Mouse (Mus musculus): ENCODE results near the gene Cnn2. TPM values are rescaled to one million over a fixed set of nuclear protein-coding genes. Genes with fewer than 3 reads are reported as not detected.

The Cnn2 gene
- polyA plus RNA-seq, 1 experiment from 2014 or later, result 332 TPM

DNA sequence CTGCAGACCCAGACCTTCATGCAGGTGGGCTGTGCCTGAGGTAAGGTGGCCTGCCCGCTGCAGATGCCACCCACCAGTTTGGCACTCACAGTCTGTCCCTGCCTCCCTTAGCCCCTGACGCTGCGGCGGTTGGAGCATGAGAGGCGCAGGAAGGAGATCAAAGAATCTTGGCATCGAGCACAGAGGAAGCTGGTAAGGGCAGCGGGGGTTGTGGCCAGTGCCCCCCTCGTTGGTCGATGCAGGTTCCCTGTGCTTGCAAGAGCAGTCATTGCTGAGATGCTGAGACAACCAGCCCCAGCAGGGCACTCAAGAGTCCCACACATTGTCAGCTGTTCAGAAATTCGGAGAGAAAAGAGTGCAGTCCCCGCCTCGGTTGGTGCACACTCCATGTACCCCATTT, 33.8 kb downstream of the Cnn2 start:
- H3K4me3 ChIP-seq (ENCODE audit: low read length), result no peak overlapping the region
- WGBS, result 90% methylated on average over 12 of the region's 12 CpGs
- H3K4me2 ChIP-seq (replicated peaks; ENCODE audit: low read depth, low read length), result no peak overlapping the region
- no peak for ATAC-seq (ENCODE audit: low FRiP score, low TSS enrichment)
- H3K27ac ChIP-seq (ENCODE audit: low read length), result no peak overlapping the region
- no peaks in the 10 kb centered on the region for H3K9me3 ChIP-seq (ENCODE audit: low read length)
- peaks cover 16% of the 10 kb centered on the region for H3K4me1 ChIP-seq (ENCODE audit: insufficient read depth, low read length)
- H3K36me3 ChIP-seq (ENCODE audit: insufficient read depth, low read length), result no peaks in the 10 kb centered on the region
- H3K27me3 ChIP-seq (ENCODE audit: insufficient read depth, low read length), result no peaks in the 10 kb centered on the region
- no peak overlapping the region for H3K9ac ChIP-seq (replicated peaks; ENCODE audit: low read length)

DNA sequence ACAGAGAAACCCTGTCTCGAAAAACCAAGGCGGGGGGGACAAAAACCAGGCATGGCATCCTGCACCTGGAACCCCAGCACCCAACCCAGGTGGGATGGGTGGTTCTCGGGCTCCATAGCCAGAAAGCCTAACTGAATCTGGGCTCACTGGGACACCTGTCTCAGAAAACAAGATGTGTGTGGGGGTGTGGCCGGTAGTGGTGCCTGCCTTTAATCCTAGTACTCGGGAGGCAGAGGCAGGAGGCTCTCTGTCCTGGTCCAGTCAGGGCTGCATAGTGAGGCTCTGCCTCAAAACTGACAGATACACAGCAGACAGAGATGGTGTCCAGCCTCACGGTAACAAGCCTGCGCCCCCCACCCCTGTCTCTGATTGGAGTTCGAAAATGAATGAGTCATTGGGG, 34.4 kb downstream of the Cnn2 start:
- H3K27me3 ChIP-seq (ENCODE audit: insufficient read depth, low read length), result no peaks in the 10 kb centered on the region
- no peak overlapping the region for H3K9ac ChIP-seq (replicated peaks; ENCODE audit: low read length)
- H3K4me1 ChIP-seq (ENCODE audit: insufficient read depth, low read length), result peaks cover 16% of the 10 kb centered on the region
- no peaks in the 10 kb centered on the region for H3K36me3 ChIP-seq (ENCODE audit: insufficient read depth, low read length)
- ATAC-seq (ENCODE audit: low FRiP score, low TSS enrichment), result no peak
- H3K9me3 ChIP-seq (ENCODE audit: low read length), result no peaks in the 10 kb centered on the region
- no peak overlapping the region for H3K4me3 ChIP-seq (ENCODE audit: low read length)
- H3K27ac ChIP-seq (ENCODE audit: low read length), result no peak overlapping the region
- no peak overlapping the region for H3K4me2 ChIP-seq (replicated peaks; ENCODE audit: low read depth, low read length)
- WGBS, result 94% methylated on average over 8 of the region's 8 CpGs

DNA sequence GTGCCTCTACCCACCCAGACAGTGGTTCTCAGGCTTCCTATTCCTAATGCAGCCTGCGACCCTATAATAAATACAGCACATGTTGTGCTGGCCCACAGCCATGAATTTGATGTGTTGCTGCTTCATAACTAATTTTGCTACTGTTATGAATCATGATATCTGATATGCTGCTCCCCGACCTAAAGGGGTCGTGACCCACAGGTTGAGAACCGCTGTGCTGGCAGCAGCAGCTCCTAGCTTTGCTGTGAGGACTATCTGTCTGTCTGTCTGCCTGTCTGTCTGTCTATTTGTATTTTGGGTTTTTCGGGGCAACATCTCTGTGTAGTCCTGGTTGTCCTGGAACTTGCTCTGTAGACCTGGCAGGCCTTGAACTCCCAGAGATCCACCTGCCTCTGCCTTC, 35.4 kb downstream of the Cnn2 start:
- no peak for ATAC-seq (ENCODE audit: low FRiP score, low TSS enrichment)

DNA sequence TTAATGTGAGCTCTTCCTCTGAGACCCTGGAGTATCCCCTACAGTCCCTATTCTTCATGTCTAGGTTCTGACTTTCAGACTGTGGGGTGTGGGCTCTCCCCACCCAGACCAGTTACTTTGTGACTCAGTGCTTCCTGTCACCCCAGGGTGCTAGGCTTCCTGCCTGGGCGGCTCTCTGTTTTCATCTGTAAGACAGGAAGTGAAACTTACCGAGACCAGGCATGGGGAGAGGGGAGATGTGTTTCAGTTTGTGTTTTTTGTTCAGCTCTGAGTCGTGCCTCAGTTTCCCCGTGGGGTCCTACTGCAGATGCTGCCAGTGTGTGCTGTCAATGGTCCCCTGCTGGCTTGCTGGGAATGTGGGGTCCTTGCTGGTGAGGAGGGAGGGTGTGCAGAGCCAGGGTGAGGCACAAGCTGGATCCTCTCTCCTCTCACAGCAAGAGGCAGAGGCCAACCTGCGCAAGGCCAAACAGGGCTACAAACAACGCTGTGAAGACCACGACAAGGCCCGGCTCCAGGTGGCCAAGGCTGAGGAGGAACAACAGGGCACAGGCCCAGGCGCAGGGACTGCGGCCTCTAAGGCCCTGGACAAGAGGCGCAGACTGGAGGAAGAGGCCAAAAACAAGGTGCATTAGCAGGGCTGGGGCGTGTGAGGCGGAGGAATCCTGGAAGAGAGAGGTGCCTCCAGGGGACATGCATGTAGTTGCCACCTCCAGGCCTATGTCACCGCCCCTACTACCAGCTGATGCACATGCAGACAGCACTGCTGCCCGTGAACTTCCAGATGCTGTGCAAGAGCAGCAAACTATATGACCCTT, 36.1 kb downstream of the Cnn2 start:
- 78% methylated on average over 15 of the region's 15 CpGs for WGBS
- Histone ChIP-seq H3K36me3 (ENCODE audit: insufficient read depth, low read length) (no peaks in the 10 kb centered on the region), H3K4me3 (ENCODE audit: low read length) (no peak overlapping the region), H3K27me3 (ENCODE audit: insufficient read depth, low read length) (no peaks in the 10 kb centered on the region), H3K9me3 (ENCODE audit: low read length) (no peaks in the 10 kb centered on the region), H3K27ac (ENCODE audit: low read length) (no peak overlapping the region), H3K9ac (replicated peaks; ENCODE audit: low read length) (no peak overlapping the region), H3K4me2 (replicated peaks; ENCODE audit: low read depth, low read length) (no peak overlapping the region), H3K4me1 (ENCODE audit: insufficient read depth, low read length) (peaks cover 6% of the 10 kb centered on the region; the same call in 1 of the 2 replicates)
- no peak for ATAC-seq (ENCODE audit: low FRiP score, low TSS enrichment)

More for the DNA sequence above, 35.4 kb downstream of the Cnn2 start:
- Histone ChIP-seq H3K36me3 (ENCODE audit: insufficient read depth, low read length) (no peaks in the 10 kb centered on the region), H3K27me3 (ENCODE audit: insufficient read depth, low read length) (no peaks in the 10 kb centered on the region), H3K9me3 (ENCODE audit: low read length) (no peaks in the 10 kb centered on the region), H3K9ac (replicated peaks; ENCODE audit: low read length) (no peak overlapping the region), H3K4me1 (ENCODE audit: insufficient read depth, low read length) (peaks cover 12% of the 10 kb centered on the region), H3K27ac (ENCODE audit: low read length) (no peak overlapping the region), H3K4me3 (ENCODE audit: low read length) (no peak overlapping the region), H3K4me2 (replicated peaks; ENCODE audit: low read depth, low read length) (no peak overlapping the region)
- WGBS, result 76% methylated on average over 5 of the region's 5 CpGs

DNA sequence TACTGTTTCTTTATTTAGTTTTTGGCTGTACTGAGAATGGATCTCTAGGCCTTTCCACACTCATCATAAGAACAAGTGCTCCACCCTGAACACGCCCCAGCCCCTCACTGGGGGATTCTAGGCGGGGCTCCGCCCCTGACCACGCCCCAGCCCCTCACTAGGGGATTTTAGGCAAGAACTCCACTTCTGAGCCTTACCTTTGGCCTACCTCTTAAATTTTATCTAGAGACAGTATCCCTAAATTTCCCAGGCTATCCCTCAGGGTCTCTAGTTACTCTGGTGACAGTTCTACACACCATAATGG, 36.6 kb downstream of the Cnn2 start:
- Histone ChIP-seq H3K4me2 (replicated peaks; ENCODE audit: low read depth, low read length) (no peak overlapping the region), H3K4me1 (ENCODE audit: insufficient read depth, low read length) (peaks cover 5% of the 10 kb centered on the region; the same call in 1 of the 2 replicates), H3K9ac (replicated peaks; ENCODE audit: low read length) (no peak overlapping the region), H3K27me3 (ENCODE audit: insufficient read depth, low read length) (no peaks in the 10 kb centered on the region), H3K27ac (ENCODE audit: low read length) (no peak overlapping the region), H3K36me3 (ENCODE audit: insufficient read depth, low read length) (no peaks in the 10 kb centered on the region), H3K9me3 (ENCODE audit: low read length) (no peaks in the 10 kb centered on the region), H3K4me3 (ENCODE audit: low read length) (no peak overlapping the region)
- ATAC-seq (ENCODE audit: low FRiP score, low TSS enrichment), result no peak
- WGBS, result 63% methylated on average over 4 of the region's 4 CpGs

DNA sequence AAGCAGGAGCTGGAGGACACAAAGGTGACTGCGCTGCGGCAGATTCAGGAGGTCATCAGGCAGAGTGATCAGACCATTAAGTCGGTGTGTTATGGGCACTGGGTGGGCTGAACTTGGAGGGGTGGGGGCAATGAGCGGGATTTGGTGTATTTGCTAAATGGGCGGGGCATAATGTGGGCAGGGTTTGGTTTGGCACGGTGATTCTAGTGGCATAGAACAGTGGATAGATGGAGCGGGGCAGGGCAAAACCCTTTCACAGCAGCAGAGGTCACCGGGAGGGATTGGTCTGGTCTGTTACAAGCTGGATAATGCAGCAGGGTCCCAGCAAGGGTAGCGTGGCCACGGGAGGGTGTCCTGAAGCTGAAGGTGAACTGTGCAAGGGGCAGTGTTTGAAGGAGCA, 37.1 kb downstream of the Cnn2 start:
- H3K27me3 ChIP-seq (ENCODE audit: insufficient read depth, low read length), result no peaks in the 10 kb centered on the region
- ATAC-seq (ENCODE audit: low FRiP score, low TSS enrichment), result no peak
- no peaks in the 10 kb centered on the region for H3K4me1 ChIP-seq (ENCODE audit: insufficient read depth, low read length)
- no peak overlapping the region for H3K4me3 ChIP-seq (ENCODE audit: low read length)
- H3K4me2 ChIP-seq (replicated peaks; ENCODE audit: low read depth, low read length), result no peak overlapping the region
- WGBS, result 68% methylated on average over 10 of the region's 10 CpGs
- no peaks in the 10 kb centered on the region for H3K9me3 ChIP-seq (ENCODE audit: low read length)
- H3K27ac ChIP-seq (ENCODE audit: low read length), result no peak overlapping the region
- H3K9ac ChIP-seq (replicated peaks; ENCODE audit: low read length), result no peak overlapping the region
- H3K36me3 ChIP-seq (ENCODE audit: insufficient read depth, low read length), result no peaks in the 10 kb centered on the region

DNA sequence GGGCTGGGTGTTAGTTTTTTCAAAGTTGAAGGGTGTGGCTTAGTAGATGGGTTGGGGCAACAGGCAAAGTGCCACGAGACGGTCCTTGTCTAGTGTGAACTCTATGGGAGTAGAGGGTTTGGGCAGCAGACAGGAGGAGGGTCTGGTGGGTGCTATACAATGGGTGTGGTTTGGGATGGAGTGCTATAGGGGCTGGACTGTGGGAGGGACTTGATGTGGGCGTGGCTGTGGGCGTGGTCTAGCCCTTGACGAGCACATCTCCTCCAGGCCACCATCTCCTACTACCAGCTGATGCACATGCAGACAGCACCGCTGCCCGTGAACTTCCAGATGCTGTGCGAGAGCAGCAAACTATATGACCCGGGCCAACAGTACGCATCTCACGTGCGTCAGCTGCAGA, 37.5 kb downstream of the Cnn2 start:
- Histone ChIP-seq H3K9me3 (ENCODE audit: low read length) (no peaks in the 10 kb centered on the region), H3K27me3 (ENCODE audit: insufficient read depth, low read length) (no peaks in the 10 kb centered on the region), H3K4me3 (ENCODE audit: low read length) (no peak overlapping the region), H3K27ac (ENCODE audit: low read length) (no peak overlapping the region), H3K4me1 (ENCODE audit: insufficient read depth, low read length) (no peaks in the 10 kb centered on the region), H3K9ac (replicated peaks; ENCODE audit: low read length) (no peak overlapping the region), H3K4me2 (replicated peaks; ENCODE audit: low read depth, low read length) (no peak overlapping the region), H3K36me3 (ENCODE audit: insufficient read depth, low read length) (no peaks in the 10 kb centered on the region)
- WGBS, result 59% methylated on average over 12 of the region's 12 CpGs
- peak; percentile 20; the same call in 1 of the 2 replicates for ATAC-seq (ENCODE audit: low FRiP score, low TSS enrichment)

DNA sequence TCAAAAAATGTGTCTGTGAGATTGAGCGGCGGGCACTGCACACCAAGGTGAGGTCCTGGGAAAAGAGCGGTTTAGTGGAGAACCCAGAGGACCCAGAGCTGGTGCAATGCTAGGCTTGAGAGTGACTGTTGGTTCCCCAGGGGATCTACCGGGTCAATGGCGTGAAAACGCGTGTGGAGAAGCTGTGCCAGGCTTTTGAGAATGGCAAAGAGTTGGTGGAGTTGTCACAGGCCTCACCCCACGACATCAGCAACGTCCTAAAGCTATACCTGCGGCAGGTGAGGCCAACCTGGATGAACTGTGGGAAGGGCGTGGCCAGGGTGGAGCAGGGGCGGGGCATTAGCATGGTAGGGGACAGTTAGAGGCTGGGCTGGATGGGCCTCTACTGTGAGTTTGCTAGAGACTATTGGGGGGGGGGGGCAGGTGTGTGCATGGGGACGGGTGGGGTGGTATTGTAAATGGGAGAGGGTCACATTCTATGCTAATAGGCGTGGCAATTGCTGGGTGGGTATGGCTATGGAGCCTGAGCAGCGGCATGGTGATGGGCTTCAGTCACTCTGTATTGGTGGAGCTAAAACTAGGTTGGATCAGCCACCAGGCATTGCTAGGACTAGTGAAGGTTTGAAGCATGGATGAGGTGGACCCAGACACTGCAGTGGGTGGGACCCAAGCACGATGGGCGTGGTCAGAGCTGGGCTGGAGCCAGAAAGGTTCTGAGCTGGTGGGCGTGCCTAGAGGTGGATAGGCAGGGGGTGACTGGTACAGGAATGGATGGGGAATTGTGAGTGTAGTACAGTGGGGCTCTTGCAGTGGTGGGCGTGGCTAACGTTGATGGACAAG, 39.5 kb downstream of the Cnn2 start:
- 72% methylated on average over 20 of the region's 20 CpGs for WGBS
- Histone ChIP-seq H3K4me3 (ENCODE audit: low read length) (no peak overlapping the region), H3K36me3 (ENCODE audit: insufficient read depth, low read length) (no peaks in the 10 kb centered on the region), H3K27ac (ENCODE audit: low read length) (no peak overlapping the region), H3K9ac (replicated peaks; ENCODE audit: low read length) (no peak overlapping the region), H3K4me1 (ENCODE audit: insufficient read depth, low read length) (peaks cover 9% of the 10 kb centered on the region), H3K27me3 (ENCODE audit: insufficient read depth, low read length) (no peaks in the 10 kb centered on the region), H3K9me3 (ENCODE audit: low read length) (no peaks in the 10 kb centered on the region), H3K4me2 (replicated peaks; ENCODE audit: low read depth, low read length) (no peak overlapping the region)
- ATAC-seq (ENCODE audit: low FRiP score, low TSS enrichment), result no peak

DNA sequence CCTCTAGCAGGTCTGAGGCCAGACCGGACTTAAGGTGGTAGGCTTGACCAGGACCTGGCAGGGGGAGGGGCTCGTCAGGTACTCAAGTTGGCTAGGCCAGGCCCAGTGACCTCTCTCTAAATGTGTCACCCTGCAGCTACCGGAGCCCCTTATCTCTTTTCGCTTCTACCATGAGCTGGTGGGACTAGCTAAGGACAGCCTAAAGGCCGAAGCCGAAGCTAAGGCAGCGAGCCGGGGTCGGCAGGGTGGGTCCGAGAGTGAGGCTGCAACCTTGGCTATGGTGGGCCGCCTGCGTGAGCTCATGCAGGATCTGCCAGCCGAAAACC, 40.1 kb downstream of the Cnn2 start:
- WGBS, result 92% methylated on average over 13 of the region's 13 CpGs
- Histone ChIP-seq H3K9me3 (ENCODE audit: low read length) (no peaks in the 10 kb centered on the region), H3K4me3 (ENCODE audit: low read length) (no peak overlapping the region), H3K4me2 (replicated peaks; ENCODE audit: low read depth, low read length) (no peak overlapping the region), H3K36me3 (ENCODE audit: insufficient read depth, low read length) (no peaks in the 10 kb centered on the region), H3K27ac (ENCODE audit: low read length) (no peak overlapping the region), H3K27me3 (ENCODE audit: insufficient read depth, low read length) (no peaks in the 10 kb centered on the region), H3K9ac (replicated peaks; ENCODE audit: low read length) (no peak overlapping the region), H3K4me1 (ENCODE audit: insufficient read depth, low read length) (peaks cover 14% of the 10 kb centered on the region)
- ATAC-seq (ENCODE audit: low FRiP score, low TSS enrichment), result no peak

DNA sequence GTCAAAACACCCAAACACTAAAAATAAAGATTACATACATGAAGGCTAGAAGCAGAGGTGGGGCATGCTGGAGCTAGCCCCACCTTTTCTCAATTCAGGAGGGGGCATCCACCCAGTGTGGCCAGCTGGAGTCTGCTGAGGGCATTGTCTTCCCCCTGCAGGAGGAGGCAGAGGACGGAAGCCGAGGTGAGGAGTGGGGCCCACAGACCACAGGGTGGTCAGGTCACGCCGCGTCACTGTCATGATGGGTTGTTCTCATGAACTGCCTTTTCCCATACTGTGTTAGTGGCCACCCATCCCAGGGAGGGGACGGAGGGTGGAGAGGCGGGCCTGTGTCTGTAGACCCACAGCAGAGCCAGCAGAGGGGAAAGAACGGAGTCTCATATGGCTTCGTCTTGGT, 41.8 kb downstream of the Cnn2 start:
- H3K9ac ChIP-seq (replicated peaks; ENCODE audit: low read length), result no peak overlapping the region
- H3K36me3 ChIP-seq (ENCODE audit: insufficient read depth, low read length), result peaks cover 8% of the 10 kb centered on the region; the same call in 1 of the 2 replicates
- no peaks in the 10 kb centered on the region for H3K27me3 ChIP-seq (ENCODE audit: insufficient read depth, low read length)
- no peak overlapping the region for H3K4me2 ChIP-seq (replicated peaks; ENCODE audit: low read depth, low read length)
- ATAC-seq (ENCODE audit: low FRiP score, low TSS enrichment), result no peak
- H3K4me1 ChIP-seq (ENCODE audit: insufficient read depth, low read length), result peaks cover 22% of the 10 kb centered on the region
- WGBS, result 81% methylated on average over 9 of the region's 9 CpGs
- H3K9me3 ChIP-seq (ENCODE audit: low read length), result no peaks in the 10 kb centered on the region
- no peak overlapping the region for H3K4me3 ChIP-seq (ENCODE audit: low read length)
- H3K27ac ChIP-seq (ENCODE audit: low read length), result no peak overlapping the region
